Mouse (Mus musculus) hindbrain, postnatal 0 days (tissue): ENCODE measurements around the gene Xbp1. TPM values are rescaled to one million over a fixed set of nuclear protein-coding genes. Genes with fewer than 3 reads are reported as not detected.
"Not testable (repeated sequence)": the region's sequence is repeated elsewhere in the genome, so short reads cannot be mapped to it uniquely, and the experiment has no call there.

Source experiments
- ATAC-seq: fragments of 200-750 bp; cut with Nextera tagmentation; 2 replicates; pipeline ENCODE4 v1.8.0; 2017; ENCODE audit warnings: mild to moderate bottlenecking, moderate TSS enrichment, moderate library complexity
- DNase-seq: peaks from one replicate; pipeline ENCODE4 v3.0.0-alpha.2; 2015; ENCODE audit warnings: low spot score
- H3K27ac ChIP-seq: fragments of 300-500 bp; sonication (generic); 2 replicates; pipeline ENCODE4 v1.5.1; 2014; ENCODE audit warnings: mild to moderate bottlenecking
- H3K27me3 ChIP-seq: fragments of 300-500 bp; sonication (generic); 2 replicates; pipeline ENCODE4 v1.6.1; 2014; ENCODE audit warnings: low read length, mixed read lengths; ENCODE audit not compliant: insufficient read depth
- H3K36me3 ChIP-seq: fragments of 300-500 bp; sonication (generic); 2 replicates; pipeline ENCODE4 v1.6.1; 2014; ENCODE audit warnings: low read length, mixed read lengths; ENCODE audit not compliant: insufficient read depth
- H3K4me1 ChIP-seq: fragments of 300-500 bp; sonication (generic); 2 replicates; pipeline ENCODE4 v1.6.1; 2014; ENCODE audit warnings: antibody characterized with exemption, low read length, mixed read lengths; ENCODE audit not compliant: insufficient read depth
- H3K4me2 ChIP-seq: fragments of 300-500 bp; sonication (generic); 2 replicates; pipeline ENCODE4 v1.6.1; 2014; ENCODE audit warnings: low read depth, mild to moderate bottlenecking, low read length, moderate library complexity, mixed read lengths
- H3K4me3 ChIP-seq: fragments of 300-500 bp; sonication (generic); 2 replicates; pipeline ENCODE4 v1.5.1; 2014; ENCODE audit warnings: low read length
- H3K9ac ChIP-seq: fragments of 300-500 bp; sonication (generic); replicated peaks from 2 replicates; pipeline ENCODE4 v1.6.1; 2014; ENCODE audit warnings: mild to moderate bottlenecking, low read length, moderate library complexity, mixed read lengths
- H3K9me3 ChIP-seq: fragments of 300-500 bp; sonication (generic); 2 replicates; pipeline ENCODE4 v1.6.1; 2016; ENCODE audit warnings: low read length, mixed read lengths
- CTCF ChIP-seq: IDR thresholded peaks from 2 replicates; pipeline ENCODE4 v1.5.1; 2016; ENCODE audit warnings: antibody characterized with exemption, control low read depth, low read depth
- WGBS: fragments of 180-500 bp; shearing (Covaris S2); extraction: QIAGEN DNeasy Blood & Tissue Kit; methylation state at CpG from one replicate; pipeline ENCODE4 v1.1.7; 2014; 5-methylcytosine and 5-hydroxymethylcytosine counted together
- polyA plus RNA-seq: library from polyadenylated mRNA; unstranded; fragments of >200 nt; fragmentation: Nextera tagmentation; extraction: Ambion mirVana; gene quantifications from 2 replicates; pipeline ENCODE4 v1.2.1, GENCODE M21; 2015
- total RNA-seq: library from RNA; depleted of rRNA; stranded (reverse); fragments of >200 nt; gene quantifications from 2 replicates; pipeline ENCODE4 v1.2.3, GENCODE M21; 2014

Gene Xbp1
- total and polyA plus RNA-seq, 2 experiments from 2014 or later, result 88.9 to 102 TPM

DNA sequence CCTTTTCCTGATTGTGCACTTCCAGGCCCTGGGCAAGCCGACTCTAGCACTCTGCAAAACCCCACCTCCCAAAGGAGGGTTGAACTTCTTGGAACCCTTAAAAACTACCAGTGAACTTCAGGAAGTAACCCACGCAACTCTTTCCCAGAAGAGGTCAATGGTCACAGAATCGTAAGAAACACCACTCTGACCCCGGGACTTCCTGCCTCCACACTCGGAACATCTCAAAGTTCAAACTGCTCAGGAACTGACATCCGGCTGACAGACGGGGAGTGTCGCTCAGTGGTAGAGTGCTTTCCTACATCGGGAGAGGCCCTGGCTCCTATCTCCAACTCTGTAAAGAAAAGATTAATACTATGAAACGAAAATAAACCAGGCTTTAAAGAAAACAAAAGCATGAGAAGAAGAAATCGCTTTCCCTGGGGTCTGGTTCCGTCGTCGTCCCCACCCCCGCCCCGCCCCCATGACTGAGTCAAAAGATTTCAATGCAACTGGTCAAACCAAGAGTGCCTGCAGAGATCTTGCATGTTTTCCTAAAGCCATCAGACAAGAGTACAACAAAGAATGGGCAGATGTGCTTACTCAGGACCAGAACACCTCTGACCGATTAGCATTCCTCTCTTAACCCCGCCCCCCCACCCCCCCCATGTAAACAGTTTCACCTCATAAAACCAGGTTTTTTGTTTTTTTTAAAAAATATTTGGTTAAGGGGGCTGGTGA is 14.4 kb upstream of the Xbp1 start:
- peaks cover 4% of the 10 kb centered on the region; the same call in 1 of the 2 replicates for H3K4me1 ChIP-seq
- TF ChIP-seq CTCF, result no peak
- H3K4me2 ChIP-seq, result peak overlapping the region; percentile 14; the same call in 1 of the 2 replicates
- ATAC-seq (no peak), DNase-seq (no peak)
- no peaks in the 10 kb centered on the region for H3K27me3 ChIP-seq
- no peaks in the 10 kb centered on the region for H3K9me3 ChIP-seq
- 29% methylated on average over 18 of the region's 18 CpGs for WGBS
- no peak overlapping the region for H3K4me3 ChIP-seq
- H3K36me3 ChIP-seq, result no peaks in the 10 kb centered on the region
- H3K9ac ChIP-seq, result no peak overlapping the region
- no peak overlapping the region for H3K27ac ChIP-seq

DNA sequence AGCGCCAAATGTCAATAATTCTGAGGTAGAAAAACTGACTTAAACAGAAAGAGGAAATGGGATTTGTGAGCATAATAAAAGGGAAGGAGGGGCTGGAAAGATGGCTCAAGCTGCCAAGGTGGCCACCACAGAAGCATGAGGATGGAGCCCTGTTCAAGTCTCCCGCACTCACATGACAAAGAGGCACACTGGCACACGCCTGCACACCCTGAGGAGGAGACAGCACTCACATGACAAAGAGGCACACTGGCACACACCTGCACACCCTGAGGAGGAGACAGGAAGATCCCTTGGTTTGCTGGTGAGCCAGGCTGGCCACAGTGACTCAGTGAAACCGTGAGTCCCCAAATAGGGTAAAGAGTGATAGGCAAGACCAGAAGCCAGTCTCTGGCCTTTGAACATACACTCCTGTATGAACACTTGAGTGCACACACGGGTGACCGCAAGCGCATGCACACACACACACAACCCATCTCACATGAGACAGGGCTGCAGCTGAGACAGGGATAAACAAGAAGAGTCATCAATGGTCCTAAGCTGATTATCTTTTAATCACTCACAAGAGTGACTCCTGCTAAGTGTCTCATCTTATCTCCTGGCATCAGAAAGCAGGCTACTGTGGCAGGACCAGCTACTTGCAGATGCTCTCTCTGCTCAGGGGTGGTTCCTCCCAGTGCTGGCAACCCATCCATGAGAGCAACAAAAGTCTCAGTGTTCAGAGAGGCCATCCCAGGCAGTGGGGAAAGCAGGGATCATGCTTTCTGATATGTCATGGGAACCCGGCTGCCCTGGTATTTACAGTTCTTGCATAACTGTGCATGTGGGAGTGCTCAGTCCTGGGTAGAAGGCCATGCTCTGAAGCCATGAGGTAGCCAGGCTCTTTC is 11.0 kb upstream of the Xbp1 start:
- peaks cover 4% of the 10 kb centered on the region; the same call in 1 of the 2 replicates for H3K4me1 ChIP-seq
- no peak for TF ChIP-seq CTCF
- 83% methylated on average over 8 of the region's 8 CpGs for WGBS
- no peak overlapping the region for H3K4me2 ChIP-seq
- H3K27me3 ChIP-seq, result no peaks in the 10 kb centered on the region
- H3K27ac ChIP-seq, result no peak overlapping the region
- H3K36me3 ChIP-seq, result no peaks in the 10 kb centered on the region
- DNase-seq (no peak), ATAC-seq (no peak)
- no peak overlapping the region for H3K4me3 ChIP-seq
- no peak overlapping the region for H3K9ac ChIP-seq
- H3K9me3 ChIP-seq, result no peaks in the 10 kb centered on the region

GRCm38 (mm10) chr11:5510099-5510391 is 10.4 kb upstream of the Xbp1 start:
- no peak for TF ChIP-seq CTCF
- Histone ChIP-seq H3K27me3 (no peaks in the 10 kb centered on the region), H3K27ac (no peak overlapping the region), H3K4me3 (no peak overlapping the region), H3K4me1 (peaks cover 4% of the 10 kb centered on the region; the same call in 1 of the 2 replicates), H3K9ac (no peak overlapping the region), H3K9me3 (no peaks in the 10 kb centered on the region), H3K36me3 (no peaks in the 10 kb centered on the region), H3K4me2 (no peak overlapping the region)
- no peak for DNase-seq
- no peak for ATAC-seq
- 89% methylated on average over 5 of the region's 5 CpGs for WGBS

- not testable (repeated sequence) for H3K27me3 ChIP-seq, DNase-seq, H3K4me1 ChIP-seq, H3K9ac ChIP-seq, H3K27ac ChIP-seq, H3K4me2 ChIP-seq, H3K9me3 ChIP-seq, ATAC-seq, H3K36me3 ChIP-seq, H3K4me3 ChIP-seq
- no CpG with 5 or more reads among the region's 2 CpGs for WGBS
These were observed 9.8 kb upstream of the Xbp1 start for GRCm38 (mm10) chr11:5510686-5511085.

GRCm38 (mm10) chr11:5512099-5512725 is 8.2 kb upstream of the Xbp1 start:
- H3K4me1 ChIP-seq, result peaks cover 4% of the 10 kb centered on the region; the same call in 1 of the 2 replicates
- DNase-seq, result no peak
- WGBS, result 79% methylated on average over 12 of the region's 12 CpGs
- no peak for ATAC-seq
- H3K4me3 ChIP-seq, result no peak overlapping the region
- H3K4me2 ChIP-seq, result no peak overlapping the region
- H3K27me3 ChIP-seq, result no peaks in the 10 kb centered on the region
- H3K27ac ChIP-seq, result no peak overlapping the region
- no peaks in the 10 kb centered on the region for H3K36me3 ChIP-seq
- H3K9ac ChIP-seq, result no peak overlapping the region
- H3K9me3 ChIP-seq, result no peaks in the 10 kb centered on the region
- no peak for TF ChIP-seq CTCF

- TF ChIP-seq CTCF, result no peak
- H3K4me1 ChIP-seq, result peaks cover 4% of the 10 kb centered on the region; the same call in 1 of the 2 replicates
- no peak overlapping the region for H3K4me2 ChIP-seq
- no peak overlapping the region for H3K4me3 ChIP-seq
- H3K9ac ChIP-seq, result no peak overlapping the region
- no peaks in the 10 kb centered on the region for H3K9me3 ChIP-seq
- no peaks in the 10 kb centered on the region for H3K36me3 ChIP-seq
- ATAC-seq (no peak), DNase-seq (no peak)
- no peak overlapping the region for H3K27ac ChIP-seq
- H3K27me3 ChIP-seq, result no peaks in the 10 kb centered on the region
- WGBS, result 82% methylated on average over 8 of the region's 8 CpGs
These were observed 7.5 kb upstream of the Xbp1 start for GRCm38 (mm10) chr11:5512961-5513360.
